Mouse (Mus musculus) T-helper 17 cell (primary cell): ENCODE results near the gene Dpp9.

Experiments
- in situ Hi-C, 2 experiments: fragments of 300-600 bp; cut with MboI, MseI; formaldehyde crosslinking; loops; 1 replicate in 1 of 2; 2 replicates in 1 of 2; pipeline ENCODE4 v1.15.1; 2025; ENCODE audit warnings: high pct_unique_total_duplicates in 2 of 2

The Dpp9 gene

GRCm38 (mm10) chr17:56218377-56219191 is at the start of gene Dpp9:
Dpp9 (minus strand) TSS chr17:56218905.
- in situ Hi-C loops, result no loop called here

DNA sequence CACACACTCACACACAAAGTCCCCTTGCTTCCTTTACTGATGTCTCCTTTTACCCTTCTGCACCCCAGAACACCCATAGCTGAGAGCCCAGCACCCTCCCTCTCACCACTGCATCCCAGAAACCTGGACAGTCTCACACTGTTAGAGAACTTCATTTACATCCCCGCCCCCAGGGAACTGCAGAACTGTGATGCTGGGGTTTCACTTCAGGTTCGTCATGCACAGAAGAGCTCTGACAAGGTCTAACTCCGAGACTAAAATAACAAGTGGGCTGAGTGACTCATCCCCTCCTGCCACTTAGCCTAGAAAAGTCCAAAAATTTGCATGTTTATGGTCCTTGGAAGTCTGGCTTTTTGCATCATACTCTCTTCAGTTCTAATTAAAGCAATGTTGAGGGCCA is 47.6 kb upstream of the Dpp9 start:
- in situ Hi-C loops, result loop anchor here (25.0 kb wide), 3 partner anchors 554 to 1021 kb away; partner anchors contain the start of genes Vav1 (in 2 of the 2), Pot1b (in 1 of the 2) and Tnfsf14 (in 1 of the 2)

DNA sequence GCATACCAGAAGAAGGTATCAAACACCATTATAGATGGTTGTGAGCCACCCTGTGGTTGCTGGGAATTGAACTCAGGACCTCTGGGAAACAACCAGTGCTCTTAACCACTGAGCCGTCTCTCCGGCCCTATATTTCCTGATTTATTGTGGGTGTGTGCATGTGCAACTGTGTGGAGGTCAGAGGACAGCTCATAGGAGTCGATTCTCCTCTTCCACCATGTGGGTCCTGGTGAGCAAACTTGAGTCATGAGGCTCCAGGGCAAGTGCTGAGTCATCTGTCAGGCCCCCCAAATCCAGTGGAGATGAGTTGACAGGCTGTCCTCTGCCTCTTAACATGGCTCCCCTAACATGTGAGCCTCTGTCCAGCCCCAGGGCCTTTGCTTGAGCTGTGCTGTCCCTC is 47.2 kb upstream of the Dpp9 start:
- in situ Hi-C loops, result loop anchor here (25.0 kb wide), 3 partner anchors 554 to 1021 kb away; partner anchors contain the start of genes Vav1 (in 2 of the 2), Pot1b (in 1 of the 2) and Tnfsf14 (in 1 of the 2)

GRCm38 (mm10) chr17:56265011-56265410 is 46.3 kb upstream of the Dpp9 start:
- in situ Hi-C loops, result loop anchor here (25.0 kb wide), 3 partner anchors 553 to 1022 kb away; partner anchors contain the start of genes Vav1 (in 2 of the 2), Pot1b (in 1 of the 2) and Tnfsf14 (in 1 of the 2)

DNA sequence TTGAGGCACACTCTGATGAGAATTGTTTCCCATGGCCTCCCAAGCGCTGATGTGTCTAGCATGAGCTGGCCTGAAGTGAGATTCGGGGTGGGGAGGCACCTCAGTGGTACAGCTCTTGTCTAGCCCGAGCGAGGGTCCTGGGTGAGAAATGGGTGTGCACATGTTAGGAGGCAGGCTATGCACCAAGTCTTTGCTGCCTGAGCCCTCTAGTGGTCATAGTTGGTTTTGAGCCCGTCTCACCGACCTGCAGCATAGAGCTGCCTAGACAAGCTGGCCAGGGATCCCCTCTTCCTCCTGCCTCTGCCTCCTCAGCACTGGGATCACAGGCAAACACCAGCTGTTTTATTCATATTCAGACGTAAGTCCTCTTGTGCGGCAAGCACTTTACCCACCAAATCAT is 45.3 kb upstream of the Dpp9 start:
- in situ Hi-C loops, result loop anchor here (25.0 kb wide), 3 partner anchors 552 to 1023 kb away; partner anchors contain the start of genes Vav1 (in 2 of the 2), Pot1b (in 1 of the 2) and Tnfsf14 (in 1 of the 2)

GRCm38 (mm10) chr17:56262645-56263094 is 44.0 kb upstream of the Dpp9 start:
- in situ Hi-C loops, result loop anchor here (25.0 kb wide), 3 partner anchors 550 to 1025 kb away; partner anchors contain the start of genes Vav1 (in 2 of the 2), Pot1b (in 1 of the 2) and Tnfsf14 (in 1 of the 2)

GRCm38 (mm10) chr17:56261166-56261565 is 42.5 kb upstream of the Dpp9 start:
- in situ Hi-C loops, result loop anchor here (25.0 kb wide), 3 partner anchors 549 to 1026 kb away; partner anchors contain the start of genes Vav1 (in 2 of the 2), Pot1b (in 1 of the 2) and Tnfsf14 (in 1 of the 2)

GRCm38 (mm10) chr17:56259301-56260037 is 40.8 kb upstream of the Dpp9 start:
- in situ Hi-C loops, result loop anchor here (5.0 to 25.0 kb wide), 5 partner anchors 77 to 1028 kb away; partner anchors contain the start of genes Vav1 (in 2 of the 2), Mydgf (in 1 of the 2), Pot1b (in 1 of the 2) and Tnfsf14 (in 1 of the 2)

GRCm38 (mm10) chr17:56258812-56259211 is 40.1 kb upstream of the Dpp9 start:
- in situ Hi-C loops, result loop anchor here (5.0 to 25.0 kb wide), 5 partner anchors 77 to 1028 kb away; partner anchors contain the start of genes Vav1 (in 2 of the 2), Mydgf (in 1 of the 2), Pot1b (in 1 of the 2) and Tnfsf14 (in 1 of the 2)

DNA sequence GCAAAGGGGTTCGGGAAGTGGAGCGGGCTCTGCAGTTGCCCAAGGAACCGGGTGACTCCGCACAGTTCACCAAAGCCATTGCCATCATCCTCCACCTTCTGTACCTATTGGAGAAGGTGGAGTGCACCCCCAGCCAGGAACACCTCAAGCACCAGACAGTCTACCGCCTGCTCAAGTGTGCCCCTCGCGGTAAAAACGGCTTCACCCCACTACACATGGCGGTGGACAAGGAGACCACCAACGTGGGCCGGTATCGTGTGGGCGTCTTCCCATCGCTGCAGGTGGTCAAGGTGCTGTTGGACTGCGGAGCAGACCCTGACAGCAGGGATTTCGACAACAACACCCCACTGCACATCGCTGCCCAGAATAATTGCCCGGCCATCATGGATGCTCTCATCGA is 39.6 kb upstream of the Dpp9 start:
- in situ Hi-C loops, result loop anchor here (5.0 to 25.0 kb wide), 5 partner anchors 76 to 1029 kb away; partner anchors contain the start of genes Vav1 (in 2 of the 2), Mydgf (in 1 of the 2), Pot1b (in 1 of the 2) and Tnfsf14 (in 1 of the 2)

- in situ Hi-C loops, result loop anchor here (5.0 to 25.0 kb wide), 5 partner anchors 75 to 1030 kb away; partner anchors contain the start of genes Vav1 (in 2 of the 2), Mydgf (in 1 of the 2), Pot1b (in 1 of the 2) and Tnfsf14 (in 1 of the 2)
These were observed 38.6 kb upstream of the Dpp9 start for GRCm38 (mm10) chr17:56257181-56257894.

DNA sequence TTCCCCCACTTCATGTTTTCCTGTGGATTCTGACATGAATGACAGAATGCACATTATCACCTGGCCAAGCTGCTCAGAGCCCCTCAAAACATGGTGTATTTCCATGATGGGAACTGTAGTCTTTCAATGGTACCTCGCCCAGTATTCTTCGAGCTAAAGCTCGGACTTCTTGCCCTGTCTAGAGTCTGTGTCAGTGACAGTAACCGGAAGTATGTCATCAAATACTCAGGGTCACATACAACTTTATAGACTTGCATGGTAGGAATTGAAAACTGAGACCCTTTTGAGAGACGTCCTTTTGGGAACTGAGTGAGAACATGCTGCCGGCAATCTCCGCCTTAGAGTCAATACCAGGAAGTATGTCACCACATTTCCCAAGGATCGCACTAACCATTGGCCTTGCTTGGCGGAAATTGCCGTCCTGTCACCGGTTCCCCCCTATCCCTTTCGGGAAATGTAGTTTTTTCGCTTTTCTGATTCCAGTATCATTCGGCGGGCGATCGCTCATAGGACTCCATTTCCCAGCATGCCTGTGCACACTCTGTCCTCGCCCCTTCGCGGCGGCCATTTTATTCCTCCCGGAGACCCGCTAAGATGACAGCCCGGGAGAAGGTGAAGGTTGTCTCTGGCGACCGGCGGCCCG is 37.7 kb upstream of the Dpp9 start, which contains the start of gene Fem1a:
TSS of gene Fem1a (plus strand) at position 572 of the 643 bp plus-strand sequence.
- in situ Hi-C loops, result loop anchor here (5.0 to 25.0 kb wide), 5 partner anchors 74 to 1031 kb away; partner anchors contain the start of genes Vav1 (in 2 of the 2), Mydgf (in 1 of the 2), Pot1b (in 1 of the 2) and Tnfsf14 (in 1 of the 2)

- in situ Hi-C loops, result loop anchor here (5.0 to 25.0 kb wide), 5 partner anchors 74 to 1031 kb away; partner anchors contain the start of genes Vav1 (in 2 of the 2), Mydgf (in 1 of the 2), Pot1b (in 1 of the 2) and Tnfsf14 (in 1 of the 2)
These were observed 37.1 kb upstream of the Dpp9 start for GRCm38 (mm10) chr17:56255863-56256238.

- in situ Hi-C loops, result loop anchor here (5.0 to 25.0 kb wide), 5 partner anchors 73 to 1032 kb away; partner anchors contain the start of genes Vav1 (in 2 of the 2), Mydgf (in 1 of the 2), Pot1b (in 1 of the 2) and Tnfsf14 (in 1 of the 2)
These were observed 36.7 kb upstream of the Dpp9 start for GRCm38 (mm10) chr17:56255429-56255828.

GRCm38 (mm10) chr17:56254695-56255094 is 36.0 kb upstream of the Dpp9 start:
- in situ Hi-C loops, result loop anchor here (5.0 to 25.0 kb wide), 5 partner anchors 72 to 1033 kb away; partner anchors contain the start of genes Vav1 (in 2 of the 2), Mydgf (in 1 of the 2), Pot1b (in 1 of the 2) and Tnfsf14 (in 1 of the 2)

DNA sequence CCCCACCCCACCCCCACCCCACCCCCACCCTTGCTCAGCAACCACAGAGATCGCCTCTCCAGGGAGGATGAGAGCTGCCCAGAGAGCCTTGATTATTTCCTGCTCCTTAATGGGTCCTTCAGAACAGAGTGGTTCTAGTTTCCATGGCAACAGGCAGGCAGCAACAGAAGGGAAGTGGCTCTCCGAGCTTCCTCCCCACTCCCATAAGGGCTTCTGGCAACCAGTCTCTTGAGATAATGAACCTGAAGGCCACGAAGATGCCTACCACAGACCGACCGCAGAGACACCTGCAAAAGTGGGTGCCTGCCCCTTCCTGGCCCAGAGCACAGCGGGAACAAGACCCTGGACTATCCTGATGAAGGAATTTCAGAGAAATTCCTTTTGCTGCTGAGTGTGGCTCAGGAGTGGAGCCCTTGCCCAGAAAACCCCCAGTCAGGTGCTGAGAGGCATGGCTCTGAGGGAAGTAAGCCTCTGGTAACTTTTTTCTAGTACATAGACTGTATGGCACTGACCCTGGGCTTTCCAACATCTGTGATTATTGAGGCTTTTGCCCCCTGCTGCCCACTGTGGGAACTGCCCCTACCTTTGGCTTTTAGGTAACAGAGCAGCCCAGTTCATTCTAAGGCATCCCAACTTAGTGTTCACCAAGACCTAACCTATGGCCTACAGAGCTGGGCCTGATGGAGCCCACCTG is 32.6 kb upstream of the Dpp9 start:
- in situ Hi-C loops, result loop anchor here (25.0 kb wide), 3 partner anchors 539 to 1036 kb away; partner anchors contain the start of genes Vav1 (in 2 of the 2), Pot1b (in 1 of the 2) and Tnfsf14 (in 1 of the 2)

- in situ Hi-C loops, result no loop called here
These were observed 26.9 kb upstream of the Dpp9 start for GRCm38 (mm10) chr17:56245608-56246007.
